Mouse (Mus musculus): ENCODE measurements around the gene Cbx5.
"Not testable (repeated sequence)": the region's sequence is repeated elsewhere in the genome, so short reads cannot be mapped to it uniquely, and the experiment has no call there.

The Cbx5 gene

GRCm38 (mm10) chr15:103250195-103250740, 10.7 kb upstream of the Cbx5 start:
- DNase-seq (ENCODE audit: low read depth) = no peak

- not testable (repeated sequence) for DNase-seq (ENCODE audit: low read depth)
Observed at GRCm38 (mm10) chr15:103249511-103249910, 9.9 kb upstream of the Cbx5 start.

- no peak for DNase-seq (ENCODE audit: low read depth)
Observed at GRCm38 (mm10) chr15:103248401-103249313, 9.0 kb upstream of the Cbx5 start.

- DNase-seq (ENCODE audit: low read depth) = no peak
Observed at GRCm38 (mm10) chr15:103247782-103248400, 8.3 kb upstream of the Cbx5 start.

- DNase-seq (ENCODE audit: low read depth) = no peak
Observed at GRCm38 (mm10) chr15:103247078-103247781, 7.6 kb upstream of the Cbx5 start.

- DNase-seq (ENCODE audit: low read depth) = no peak
Observed at GRCm38 (mm10) chr15:103245616-103246015, 6.0 kb upstream of the Cbx5 start.

- DNase-seq (ENCODE audit: low read depth) = no peak
Observed at GRCm38 (mm10) chr15:103242885-103243284, 3.3 kb upstream of the Cbx5 start.

GRCm38 (mm10) chr15:103241071-103242018, 1.7 kb upstream of the Cbx5 start:
- DNase-seq (ENCODE audit: low read depth) = not testable (repeated sequence)

- DNase-seq (ENCODE audit: low read depth) = peak; percentile 95
Observed at GRCm38 (mm10) chr15:103240160-103241028, 778 bp upstream of the Cbx5 start, which contains the start of gene Hnrnpa1. Hnrnpa1 (plus strand) TSS chr15:103240432.

GRCm38 (mm10) chr15:103239130-103239684, 409 bp downstream of the Cbx5 start:
- peak; percentile 92 for DNase-seq (ENCODE audit: low read depth)

GRCm38 (mm10) chr15:103237295-103237694, 2.3 kb downstream of the Cbx5 start:
- DNase-seq (ENCODE audit: low read depth) = no peak

GRCm38 (mm10) chr15:103233119-103233518, 6.5 kb downstream of the Cbx5 start:
- DNase-seq (ENCODE audit: low read depth) = no peak

- peak; percentile 39 for DNase-seq (ENCODE audit: low read depth)
Observed at GRCm38 (mm10) chr15:103228904-103229303, 10.7 kb downstream of the Cbx5 start.

GRCm38 (mm10) chr15:103227572-103227971, 12.0 kb downstream of the Cbx5 start:
- no peak for DNase-seq (ENCODE audit: low read depth)

- no peak for DNase-seq (ENCODE audit: low read depth)
Observed at GRCm38 (mm10) chr15:103227022-103227421, 12.6 kb downstream of the Cbx5 start.

GRCm38 (mm10) chr15:103224161-103224560, 15.5 kb downstream of the Cbx5 start:
- no peak for DNase-seq (ENCODE audit: low read depth)

GRCm38 (mm10) chr15:103221386-103221785, 18.2 kb downstream of the Cbx5 start:
- DNase-seq (ENCODE audit: low read depth) = peak; percentile 51

GRCm38 (mm10) chr15:103220785-103221184, 18.8 kb downstream of the Cbx5 start:
- DNase-seq (ENCODE audit: low read depth) = peak; percentile 60

- no peak for DNase-seq (ENCODE audit: low read depth)
Observed at GRCm38 (mm10) chr15:103216052-103216451, 23.6 kb downstream of the Cbx5 start.

Data from fibroblast of lung, adult 2 months (primary cell).